Mouse (Mus musculus) gastrocnemius, postnatal 25 days (tissue): ENCODE data around the gene Zfhx3. TPM values are rescaled to one million over a fixed set of nuclear protein-coding genes. Genes with fewer than 3 reads are reported as not detected.

Source experiments
- DNase-seq: peaks from one replicate; pipeline ENCODE4 v3.0.0; 2022
- total RNA-seq, 2 experiments: library from RNA; stranded (reverse); gene quantifications; 1 replicate in 1 of 2; 2 replicates in 1 of 2; pipeline ENCODE4 v1.2.3; 2021

Zfhx3 gene
- total RNA-seq, 2 experiments from 2014 or later = 11.9 to 13.3 TPM

GRCm38 (mm10) chr8:108361402-108361801 is 419.0 kb downstream of the Zfhx3 start:
- no peak for DNase-seq

- DNase-seq = no peak
Measured at GRCm38 (mm10) chr8:108362421-108362820, 420.0 kb downstream of the Zfhx3 start.

- no peak for DNase-seq
Measured at GRCm38 (mm10) chr8:108363435-108363834, 421.0 kb downstream of the Zfhx3 start.

- no peak for DNase-seq
Measured at GRCm38 (mm10) chr8:108363856-108364255, 421.4 kb downstream of the Zfhx3 start.

- DNase-seq = no peak
Measured at GRCm38 (mm10) chr8:108369081-108369480, 426.6 kb downstream of the Zfhx3 start.

GRCm38 (mm10) chr8:108370731-108371130 is 428.3 kb downstream of the Zfhx3 start:
- DNase-seq = no peak

GRCm38 (mm10) chr8:108373046-108373445 is 430.6 kb downstream of the Zfhx3 start:
- no peak for DNase-seq

- no peak for DNase-seq
Measured at GRCm38 (mm10) chr8:108378036-108378435, 435.6 kb downstream of the Zfhx3 start.

GRCm38 (mm10) chr8:108383121-108383520 is 440.7 kb downstream of the Zfhx3 start:
- DNase-seq = no peak

GRCm38 (mm10) chr8:108387160-108387912 is 444.9 kb downstream of the Zfhx3 start:
- DNase-seq = peak; percentile 19

GRCm38 (mm10) chr8:108387913-108388274 is 445.4 kb downstream of the Zfhx3 start:
- DNase-seq = no peak

- no peak for DNase-seq
Measured at GRCm38 (mm10) chr8:108392909-108393308, 450.5 kb downstream of the Zfhx3 start.

- DNase-seq = no peak
Measured at GRCm38 (mm10) chr8:108402149-108402548, 459.7 kb downstream of the Zfhx3 start.

- no peak for DNase-seq
Measured at GRCm38 (mm10) chr8:108406716-108407494, 464.5 kb downstream of the Zfhx3 start.

- no peak for DNase-seq
Measured at GRCm38 (mm10) chr8:108419162-108419844, 476.9 kb downstream of the Zfhx3 start.

GRCm38 (mm10) chr8:108422521-108422920 is 480.1 kb downstream of the Zfhx3 start:
- no peak for DNase-seq

GRCm38 (mm10) chr8:108424337-108424736 is 481.9 kb downstream of the Zfhx3 start:
- DNase-seq = no peak

GRCm38 (mm10) chr8:108433321-108433720 is 490.9 kb downstream of the Zfhx3 start:
- DNase-seq = no peak

GRCm38 (mm10) chr8:108434510-108434909 is 492.1 kb downstream of the Zfhx3 start:
- DNase-seq = no peak

GRCm38 (mm10) chr8:108436336-108436735 is 493.9 kb downstream of the Zfhx3 start:
- DNase-seq = no peak

- DNase-seq = no peak
Measured at GRCm38 (mm10) chr8:108437316-108437830, 494.9 kb downstream of the Zfhx3 start.

GRCm38 (mm10) chr8:108440476-108440875 is 498.0 kb downstream of the Zfhx3 start:
- no peak for DNase-seq

GRCm38 (mm10) chr8:108450847-108451246 is 508.4 kb downstream of the Zfhx3 start:
- no peak for DNase-seq
